Comparison of ENCODE assay signal across 11 mouse cellular contexts in the genomic region with DNA sequence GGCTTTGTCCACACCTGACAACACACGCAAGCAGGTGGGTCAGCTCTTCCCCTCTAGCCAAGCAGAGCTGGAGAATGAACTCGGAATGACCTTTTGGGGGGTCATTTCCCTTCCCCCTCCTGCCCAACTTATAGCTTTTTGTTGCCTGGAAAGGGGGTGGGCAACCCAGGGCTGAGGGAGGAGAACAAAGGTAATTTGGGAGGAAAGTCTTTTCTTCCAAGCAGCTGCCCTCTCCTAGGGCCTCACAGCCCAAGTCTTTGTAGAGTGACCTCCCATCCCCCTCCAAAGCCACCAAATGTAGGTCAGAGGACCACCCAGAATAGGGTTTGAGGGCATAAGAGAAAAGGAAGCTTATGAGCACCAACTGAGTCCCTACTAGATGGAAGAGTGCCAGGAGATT. TPM values are rescaled to one million over a fixed set of nuclear protein-coding genes. Genes with fewer than 3 reads are reported as not detected.
A peak's percentile ranks its signal among the peaks of the same experiment; 100 is the strongest.
DNase-seq lines count a peak whose midpoint lies in the region; ATAC-seq lines count a peak whose summit lies in the region.
"Had no signal": no experiment of that assay in that cellular context is flagged by ENCODE, and none has a peak within 500 bp of the region (broad histone marks: within the 10 kb centered on the region; RNA-seq: fewer than 3 reads in every experiment).

No protein-coding gene starts in this region.

- DNase-seq in kidney, postnatal 10 days = no peak
- DNase-seq in R1 (ENCODE audit: low read depth, low spot score) = peak; percentile 77
- peak; percentile 49 for DNase-seq in embryonic facial prominence, embryonic 10.5 days (ENCODE audit: low spot score)
- DNase-seq in mesoderm, embryonic 11.5 days (ENCODE audit: low read depth, low spot score) = peak; percentile 45
- no peak for DNase-seq in spleen, adult 18-20 months
- DNase-seq in cerebellum, postnatal 36 days = no peak
- DNase-seq: cerebellum, adult 9-10 months; liver, postnatal 0 days had no signal

- H3K4me1 ChIP-seq in kidney, embryonic 16.5 days (ENCODE audit: insufficient read depth, low read length) = peaks cover 26% of the 10 kb centered on the region
- peaks cover 78% of the 10 kb centered on the region for H3K4me1 ChIP-seq in embryonic facial prominence, embryonic 10.5 days

- H3K27ac ChIP-seq in kidney, embryonic 16.5 days (ENCODE audit: low read length) = peak overlapping the region; percentile 53; the same call in 1 of the 2 replicates
- peak overlapping the region; percentile 85 for H3K27ac ChIP-seq in embryonic facial prominence, embryonic 10.5 days (replicated peaks)

- H3K9ac ChIP-seq in kidney, embryonic 16.5 days (replicated peaks; ENCODE audit: low read length) = no peak overlapping the region
- H3K9ac ChIP-seq: liver, postnatal 0 days had no signal

- no peak for ATAC-seq in kidney, embryonic 16.5 days (ENCODE audit: low FRiP score, low TSS enrichment)
- no peak for ATAC-seq in megakaryocyte progenitor cell, adult 5-6 weeks (replicated peaks; ENCODE audit: poor library complexity)
- ATAC-seq: liver, postnatal 0 days had no signal

- H3K9me3 ChIP-seq in kidney, embryonic 16.5 days (ENCODE audit: low read length) = no peaks in the 10 kb centered on the region
- H3K9me3 ChIP-seq in embryonic facial prominence, embryonic 10.5 days = no peaks in the 10 kb centered on the region

- H3K36me3 ChIP-seq in kidney, embryonic 16.5 days (ENCODE audit: insufficient read depth, low read length) = no peaks in the 10 kb centered on the region
- no peaks in the 10 kb centered on the region for H3K36me3 ChIP-seq in embryonic facial prominence, embryonic 10.5 days (replicated peaks)

- no peak overlapping the region for H3K4me2 ChIP-seq in kidney, embryonic 16.5 days (replicated peaks; ENCODE audit: low read depth, low read length)

- WGBS in kidney, embryonic 16.5 days = 37% methylated on average over 2 of the region's 2 CpGs
- WGBS in embryonic facial prominence, embryonic 10.5 days = 22% methylated on average over 2 of the region's 2 CpGs

- H3K27me3 ChIP-seq in kidney, embryonic 16.5 days (ENCODE audit: insufficient read depth, low read length) = peaks cover 20% of the 10 kb centered on the region
- peaks cover 48% of the 10 kb centered on the region for H3K27me3 ChIP-seq in embryonic facial prominence, embryonic 10.5 days (replicated peaks; ENCODE audit: low read depth, poor library complexity, severe bottlenecking)

- H3K4me3 ChIP-seq in kidney, embryonic 16.5 days (ENCODE audit: low read length) = no peak overlapping the region
- peak overlapping the region; percentile 47; the same call in 1 of the 2 replicates for H3K4me3 ChIP-seq in embryonic facial prominence, embryonic 10.5 days
- H3K4me3 ChIP-seq: erythroblast, embryonic 14.5 days had no signal

RNA-seq across cellular contexts. Expression of a gene that starts 34.9 kb away (rescaled TPM):
- 98.6 and 98.8 TPM in 2 replicates for polyA plus RNA-seq in kidney, embryonic 16.5 days (2015; fragmentation: Nextera tagmentation; extraction: Ambion mirVana)
- polyA plus RNA-seq in embryonic facial prominence, embryonic 10.5 days (2016; fragmentation: Nextera tagmentation; extraction: Ambion mirVana) = 140 and 166 TPM in 2 replicates
- total RNA-seq in megakaryocyte progenitor cell, adult 5-6 weeks (2015) = 7.7 and 11.5 TPM in 2 replicates
- 7.4 and 8.6 TPM in 2 replicates for total RNA-seq in megakaryocyte progenitor cell, adult 5-6 weeks (2017)

Comparison
In these comparisons a context has a peak if more than half of its experiments do, and no peak if none do; other contexts are left out.
1. DNase-seq: peak in R1 (single experiment), embryonic facial prominence, embryonic 10.5 days (single experiment) and mesoderm, embryonic 11.5 days (single experiment); none in kidney, postnatal 10 days (single experiment), spleen, adult 18-20 months (0 of 2) and cerebellum, postnatal 36 days (0 of 2).